Mouse (Mus musculus): ENCODE measurements at regions not wholly inside any gene's neighbourhood (a gene's known extent, or its start where the extent isn't known, plus 50 kb on each side); places are given as distances from the start of the nearest gene placed in this dataset.
"Not testable (repeated sequence)": the region's sequence is repeated elsewhere in the genome, so short reads cannot be mapped to it uniquely, and the experiment has no call there.

DNA sequence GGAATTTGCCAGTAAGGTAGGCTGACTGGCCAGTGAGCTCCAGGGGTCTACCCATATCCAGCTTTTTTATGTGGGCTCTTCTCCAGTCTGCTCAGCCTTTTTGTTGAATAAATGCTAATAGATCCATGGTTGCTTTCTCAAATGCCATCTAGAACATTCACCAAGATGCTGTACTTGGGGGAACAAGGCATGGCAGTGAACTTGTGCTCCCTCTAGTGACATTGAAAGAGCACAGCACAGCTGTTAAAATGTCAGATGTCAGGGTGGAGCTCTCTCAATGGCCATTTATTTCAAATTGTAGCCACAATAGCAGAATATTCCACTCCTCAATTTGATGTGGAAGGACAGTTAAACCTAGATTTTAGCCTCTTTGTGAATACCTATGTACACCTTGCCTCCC, 86.3 kb downstream of the Kcnk1 start:
- no peak for DNase-seq

- no peak for DNase-seq
Observed at GRCm38 (mm10) chr8:126082827-126083226, 87.9 kb downstream of the Kcnk1 start.

- DNase-seq, result no peak
Observed at GRCm38 (mm10) chr8:126090772-126091171, 95.8 kb downstream of the Kcnk1 start.

- no peak for DNase-seq
Observed at GRCm38 (mm10) chr8:126094005-126094404, 99.0 kb downstream of the Kcnk1 start.

DNA sequence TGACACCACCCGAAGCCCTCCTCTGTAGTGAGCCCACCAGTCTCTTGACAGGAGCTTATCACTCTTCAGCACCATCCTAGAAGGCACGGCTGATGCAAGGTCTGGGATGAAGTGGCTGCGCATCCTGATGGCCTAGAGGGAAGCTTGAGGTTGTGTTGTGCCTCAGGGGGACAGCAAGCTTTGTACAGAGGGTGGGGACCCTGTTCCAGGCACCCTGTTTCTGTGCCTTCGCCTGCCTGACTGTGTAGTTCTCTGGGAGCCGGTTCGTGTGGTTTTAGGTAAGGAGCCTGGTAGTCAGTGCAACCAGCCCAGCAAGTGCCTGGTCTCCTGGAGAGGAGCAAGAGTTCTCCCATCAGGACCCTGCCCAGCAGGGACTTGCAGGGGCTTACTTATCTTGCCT, 101.1 kb downstream of the Kcnk1 start:
- DNase-seq, result no peak

GRCm38 (mm10) chr8:126096636-126097170, 101.7 kb downstream of the Kcnk1 start:
- DNase-seq, result no peak

DNA sequence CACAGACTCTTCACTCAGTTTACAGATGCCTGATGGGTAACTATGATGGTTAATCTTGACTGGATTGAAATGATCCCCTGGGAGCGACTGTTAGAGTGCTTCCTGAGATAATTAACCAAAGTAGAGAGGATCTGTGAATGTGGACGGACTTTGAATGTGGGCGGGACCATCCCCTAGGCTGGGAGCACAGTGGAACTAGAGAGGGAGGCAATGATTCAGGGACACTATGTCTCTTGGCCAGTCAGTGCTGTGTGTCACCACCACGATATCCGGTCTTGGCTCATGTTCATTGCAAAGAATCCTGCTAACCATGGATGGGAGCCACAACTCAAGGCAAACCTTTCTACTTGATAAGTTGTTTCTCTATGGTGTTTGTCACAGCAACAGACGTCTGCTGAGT, 103.9 kb downstream of the Kcnk1 start:
- DNase-seq, result no peak

GRCm38 (mm10) chr8:126099889-126100288, 104.9 kb downstream of the Kcnk1 start:
- no peak for DNase-seq

GRCm38 (mm10) chr8:126105043-126105442, 110.1 kb downstream of the Kcnk1 start:
- no peak for DNase-seq

- DNase-seq, result no peak
Observed at GRCm38 (mm10) chr8:126126041-126126440, 131.1 kb downstream of the Kcnk1 start.

DNA sequence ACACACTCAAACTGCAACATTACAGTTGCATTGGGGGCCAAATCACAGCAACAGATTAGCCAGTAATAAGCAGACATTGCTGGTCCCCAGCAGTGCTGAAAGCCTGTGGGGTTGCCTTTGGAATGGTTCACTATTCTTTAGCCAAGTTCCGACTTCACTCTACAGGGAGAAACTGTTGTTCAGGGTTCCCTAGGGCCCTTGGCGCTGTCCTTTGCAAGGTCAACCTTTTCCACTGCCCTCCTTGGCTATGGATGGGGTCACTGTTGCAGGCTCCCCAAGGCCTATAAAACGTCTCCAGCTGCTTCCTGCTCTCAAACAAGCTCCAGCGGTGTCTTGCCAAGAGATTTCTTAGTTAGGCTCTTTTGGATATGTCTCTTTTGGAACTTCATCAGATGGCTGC, 137.1 kb downstream of the Kcnk1 start:
- peak; percentile 7 for DNase-seq

DNA sequence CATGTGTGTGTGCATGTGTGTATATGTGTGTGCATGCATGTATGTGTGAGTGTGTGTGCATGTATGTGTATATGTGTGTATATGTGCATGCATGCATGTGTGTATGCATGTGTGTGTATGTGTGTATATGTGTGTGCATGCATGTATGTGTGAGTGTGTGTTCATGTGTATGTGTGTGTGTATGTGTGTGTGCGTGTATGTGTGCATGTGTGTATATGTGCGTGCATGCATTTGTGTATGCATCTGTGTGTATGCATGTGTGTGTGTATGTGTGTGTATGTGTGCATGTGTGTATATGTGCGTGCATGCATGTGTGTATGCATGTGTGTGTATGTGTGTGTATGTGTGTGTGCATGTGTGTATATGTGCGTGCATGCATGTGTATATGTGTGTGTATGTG, 137.9 kb downstream of the Kcnk1 start:
- not testable (repeated sequence) for DNase-seq

DNA sequence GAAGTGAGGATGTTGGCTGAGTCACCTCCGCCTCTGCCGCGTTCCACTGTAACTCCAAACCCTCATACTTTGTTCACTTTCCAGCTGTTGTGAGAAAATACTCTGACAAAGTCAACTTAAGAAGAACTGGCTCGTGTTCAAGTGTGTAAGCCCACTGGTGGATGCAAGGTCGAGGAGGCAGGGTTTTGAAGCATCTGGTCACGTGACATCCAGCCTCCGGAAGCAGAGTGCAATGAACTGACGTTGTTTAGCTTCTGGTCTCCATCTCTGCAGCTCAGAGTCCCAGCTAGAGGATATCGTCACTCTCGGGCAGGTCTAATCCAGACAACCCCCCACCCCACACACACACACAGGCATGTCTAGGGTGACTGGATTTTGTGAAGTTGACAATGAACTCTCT, 140.1 kb downstream of the Kcnk1 start:
- no peak for DNase-seq

DNA sequence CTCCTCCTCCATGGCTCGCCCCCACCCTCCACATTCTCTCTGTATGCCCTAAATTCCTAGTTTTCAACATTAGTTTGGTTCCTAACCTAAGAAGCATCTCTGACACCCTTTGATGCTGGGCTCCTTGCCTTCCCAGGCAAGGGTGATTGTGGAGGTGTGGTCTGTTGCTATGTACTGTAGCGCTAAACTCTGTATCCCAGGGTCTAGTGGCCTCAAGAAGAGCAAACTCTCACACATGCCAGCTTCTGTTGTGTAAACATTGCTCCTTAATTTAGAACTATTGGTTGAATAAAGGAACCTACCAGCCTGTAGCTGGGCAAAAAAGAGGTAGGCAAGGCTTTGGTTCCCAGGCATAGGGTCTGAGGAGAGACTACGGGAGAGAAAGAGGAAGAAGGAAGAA, 140.6 kb downstream of the Kcnk1 start:
- DNase-seq, result no peak

GRCm38 (mm10) chr8:126136946-126137345, 142.0 kb downstream of the Kcnk1 start:
- DNase-seq, result no peak

DNA sequence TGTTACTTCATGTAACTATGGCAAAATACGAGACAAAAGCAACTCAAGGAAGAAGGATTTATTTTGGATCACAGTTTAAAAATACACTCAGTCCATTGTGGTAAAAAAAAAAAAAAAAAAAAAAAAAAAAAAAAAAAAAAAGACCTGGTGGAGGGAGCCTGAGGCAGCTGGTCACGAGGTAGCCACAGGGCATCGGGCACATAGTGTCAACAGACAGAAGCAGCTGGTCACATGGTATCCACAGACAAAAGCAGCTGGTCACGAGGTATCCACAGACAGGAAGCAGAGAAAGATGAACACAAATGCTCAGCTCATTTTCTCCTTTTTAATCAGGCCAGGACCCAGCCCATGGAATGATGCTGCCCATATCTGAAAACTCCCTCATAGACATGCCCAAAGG, 142.5 kb downstream of the Kcnk1 start:
- DNase-seq, result no peak

- peak; percentile 25 for DNase-seq
Observed at GRCm38 (mm10) chr8:126138645-126139545, 143.9 kb downstream of the Kcnk1 start.

DNA sequence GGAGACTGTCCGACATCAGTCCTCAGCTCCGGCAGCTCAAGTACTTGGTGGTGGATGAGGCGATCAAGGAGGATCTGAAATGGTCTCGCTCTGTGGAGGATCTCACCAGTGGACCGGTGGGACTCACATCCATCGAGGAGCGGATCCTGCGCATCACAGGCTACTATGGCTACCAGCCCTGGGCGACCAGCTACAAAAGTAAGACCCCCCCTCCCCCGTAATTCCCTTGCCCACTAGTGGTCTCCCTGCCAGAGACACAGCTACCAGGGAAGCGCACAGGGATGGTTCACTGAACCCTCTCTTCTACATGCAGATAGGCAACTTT, 144.5 kb downstream of the Kcnk1 start:
- no peak for DNase-seq

DNA sequence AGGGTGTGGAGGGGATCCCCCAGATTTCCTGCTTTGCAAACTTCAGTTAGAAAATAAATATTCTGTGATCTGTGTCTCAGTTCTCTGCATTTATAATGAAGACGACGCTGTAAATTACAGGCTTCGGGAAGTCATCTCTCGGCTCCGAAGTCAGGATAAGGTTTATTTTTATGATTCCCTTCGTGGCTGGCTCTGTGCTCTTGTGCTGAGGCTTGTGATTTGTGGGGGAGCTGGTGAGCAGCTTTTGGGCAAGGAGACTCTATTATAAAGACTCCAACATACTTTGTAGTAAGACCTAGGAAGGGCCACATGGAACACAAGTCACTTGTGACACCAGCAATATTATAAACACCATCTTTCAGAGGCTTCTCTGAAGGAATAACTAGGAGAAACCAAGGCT, 146.0 kb downstream of the Kcnk1 start:
- no peak for DNase-seq

DNA sequence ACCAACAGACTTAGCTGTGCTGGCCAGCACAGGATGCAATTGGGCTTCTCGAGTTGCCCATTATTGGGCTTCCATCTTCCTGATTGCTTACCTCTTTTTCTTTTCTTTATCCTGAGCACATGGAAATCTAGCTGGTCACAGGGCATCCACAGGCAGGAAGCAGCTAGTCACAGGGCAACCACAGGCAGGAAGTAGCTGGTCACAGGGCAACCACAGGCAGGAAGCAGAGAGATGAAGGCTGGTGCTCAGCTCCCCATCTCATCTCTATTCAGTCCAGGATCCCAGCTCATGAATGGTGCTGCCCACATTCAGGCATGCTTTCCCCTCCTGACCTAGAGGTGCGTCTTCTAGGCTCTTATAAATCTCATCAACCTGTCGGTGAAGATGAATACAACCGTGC, 146.8 kb upstream of the Slc35f3 start:
- DNase-seq, result no peak

DNA sequence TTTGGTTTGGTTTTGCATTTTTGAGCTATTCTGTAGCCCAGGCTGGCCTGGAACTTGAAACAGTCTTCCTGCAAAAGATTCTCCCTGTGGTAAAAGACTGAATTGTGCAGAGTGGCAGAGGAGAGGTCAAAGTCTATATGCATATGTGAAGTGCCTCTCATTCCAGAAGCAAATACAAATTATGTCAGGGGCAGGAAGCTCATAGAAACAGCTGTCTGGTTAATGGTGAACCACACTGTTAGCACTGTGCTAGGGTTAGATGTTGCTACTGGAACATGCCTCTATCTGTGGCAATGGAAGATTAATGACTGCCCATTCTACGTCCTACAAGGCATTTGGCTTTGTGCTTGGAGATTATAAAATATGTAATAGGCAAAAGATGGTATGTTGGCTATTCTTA, 144.4 kb upstream of the Slc35f3 start:
- no peak for DNase-seq

DNA sequence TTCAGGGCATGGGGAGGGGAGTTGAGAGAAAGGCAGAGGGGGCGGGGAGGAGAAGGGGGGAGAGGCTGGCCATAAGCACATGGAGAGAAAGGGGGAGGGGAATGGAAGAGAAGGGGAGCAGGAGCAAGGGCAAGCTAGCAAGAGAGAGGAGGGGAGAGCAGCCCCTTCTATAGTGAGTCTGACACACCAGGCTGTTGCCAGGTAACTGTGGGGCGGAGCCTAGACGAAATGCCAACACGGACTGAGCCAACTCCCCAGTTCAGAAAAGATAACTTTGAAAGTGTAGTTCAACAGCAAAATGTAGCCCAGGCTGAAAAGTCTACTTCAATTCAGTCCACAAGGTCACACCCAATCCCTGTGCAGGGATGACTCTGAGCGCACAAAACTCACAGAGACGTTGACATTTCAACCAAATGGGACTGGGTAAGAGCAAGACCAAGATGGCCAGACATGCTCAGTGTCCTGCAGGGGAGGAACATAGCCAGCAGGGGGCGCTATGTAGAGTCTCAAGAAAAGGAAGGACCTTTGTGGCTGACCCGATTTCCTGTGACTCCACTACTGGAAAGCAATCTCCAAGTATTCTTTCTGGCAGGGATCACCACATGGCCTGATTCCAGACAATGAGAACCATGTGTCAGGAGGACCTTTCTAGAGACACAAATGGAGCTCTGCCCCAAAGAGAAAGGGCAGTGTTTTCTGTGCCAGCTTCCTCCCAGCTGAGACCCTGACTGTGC, 140.7 kb upstream of the Slc35f3 start:
- DNase-seq, result peak; percentile 58

DNA sequence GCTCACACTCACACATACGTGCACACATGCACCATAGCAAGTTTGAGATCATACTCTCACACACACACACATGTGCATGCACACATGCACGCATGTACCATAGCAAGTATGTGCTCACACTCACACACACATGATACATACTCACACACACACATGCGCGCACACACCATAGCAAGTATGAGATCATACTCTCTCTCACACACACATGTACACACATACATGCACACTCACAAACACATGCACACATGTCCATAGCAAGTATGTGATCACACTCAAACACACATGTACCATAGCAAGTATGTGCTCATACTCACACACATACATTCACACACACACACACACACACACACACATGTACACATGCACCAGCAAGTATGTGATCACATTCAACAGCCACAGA, 138.9 kb upstream of the Slc35f3 start:
- DNase-seq, result no peak

Measured in heart, postnatal 4 days (tissue).